Mouse (Mus musculus) embryonic fibroblast, embryonic 13.5 days (primary cell): ENCODE measurements around the gene Best2. TPM values are rescaled to one million over a fixed set of nuclear protein-coding genes. Genes with fewer than 3 reads are reported as not detected.

Source experiments
- H3K27ac ChIP-seq: 2 replicates; pipeline ENCODE4 v1.5.1; 2012; ENCODE audit warnings: low read length, control low read depth, inconsistent platforms; ENCODE audit not compliant: insufficient read depth
- H3K4me1 ChIP-seq: 2 replicates; pipeline ENCODE4 v1.6.1; 2011; ENCODE audit warnings: low read length; ENCODE audit not compliant: control insufficient read depth, insufficient read depth
- H3K4me3 ChIP-seq: 2 replicates; pipeline ENCODE4 v1.5.1; 2011; ENCODE audit warnings: mild to moderate bottlenecking, control low read depth, low read length; ENCODE audit not compliant: insufficient read depth
- CTCF ChIP-seq: IDR thresholded peaks from 2 replicates; pipeline ENCODE4 v1.5.1; 2011; ENCODE audit warnings: mild to moderate bottlenecking, control low read depth, low read length, moderate library complexity, borderline replicate concordance; ENCODE audit not compliant: insufficient read depth
- POLR2A ChIP-seq: IDR thresholded peaks from 2 replicates; pipeline ENCODE4 v1.6.1; 2011; ENCODE audit warnings: low read depth, mild to moderate bottlenecking, control low read depth, low read length, moderate library complexity
- polyA plus RNA-seq: library from polyadenylated mRNA; stranded (reverse); fragments of >200 nt; gene quantifications from 2 replicates; pipeline ENCODE4 v1.2.4, GENCODE M21; 2011; ENCODE audit warnings: low read depth; ENCODE audit not compliant: missing spikeins, insufficient read length

The Best2 gene
- polyA plus RNA-seq, 1 experiment, result not detected

- no peak for TF ChIP-seq CTCF
- TF ChIP-seq POLR2A, result no peak
- H3K4me3 ChIP-seq, result 0 out of 2 replicates have a peak overlapping the region, but pooled peaks have one; percentile 11
- peak overlapping the region; percentile 94 for H3K27ac ChIP-seq
- peaks cover 30% of the 10 kb centered on the region for H3K4me1 ChIP-seq
Measured at GRCm38 (mm10) chr8:84984294-84985048, 29.9 kb downstream of the Best2 start.

DNA sequence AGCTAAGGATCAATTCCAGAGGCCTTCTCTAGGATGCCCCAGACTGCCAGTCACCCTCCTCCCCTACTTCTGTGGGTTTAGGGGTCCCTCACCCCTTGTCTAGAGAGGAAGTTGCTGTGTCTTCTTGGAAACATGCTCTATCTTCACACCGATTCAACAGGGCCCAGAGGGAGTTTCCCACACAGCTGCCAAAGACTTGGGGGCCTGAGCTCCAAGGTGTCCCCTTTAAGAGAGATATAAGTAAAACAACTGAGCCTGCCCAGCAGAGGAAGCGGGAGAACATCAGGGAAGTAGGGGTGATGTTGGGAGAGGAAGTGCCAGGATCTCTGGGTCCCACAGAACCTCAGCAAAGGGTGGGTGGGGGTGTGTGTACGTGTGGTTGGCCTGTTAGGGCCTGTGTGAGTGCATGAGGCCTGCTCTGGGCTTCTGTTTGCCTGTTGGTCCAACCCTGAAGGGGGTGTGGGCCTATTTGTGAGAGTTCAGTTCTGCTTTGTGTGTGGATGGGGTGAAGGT lies 31.8 kb downstream of the Best2 start:
- Histone ChIP-seq H3K4me3 (no peak overlapping the region), H3K27ac (no peak overlapping the region), H3K4me1 (peaks cover 20% of the 10 kb centered on the region)
- no peak for TF ChIP-seq POLR2A
- TF ChIP-seq CTCF, result no peak

DNA sequence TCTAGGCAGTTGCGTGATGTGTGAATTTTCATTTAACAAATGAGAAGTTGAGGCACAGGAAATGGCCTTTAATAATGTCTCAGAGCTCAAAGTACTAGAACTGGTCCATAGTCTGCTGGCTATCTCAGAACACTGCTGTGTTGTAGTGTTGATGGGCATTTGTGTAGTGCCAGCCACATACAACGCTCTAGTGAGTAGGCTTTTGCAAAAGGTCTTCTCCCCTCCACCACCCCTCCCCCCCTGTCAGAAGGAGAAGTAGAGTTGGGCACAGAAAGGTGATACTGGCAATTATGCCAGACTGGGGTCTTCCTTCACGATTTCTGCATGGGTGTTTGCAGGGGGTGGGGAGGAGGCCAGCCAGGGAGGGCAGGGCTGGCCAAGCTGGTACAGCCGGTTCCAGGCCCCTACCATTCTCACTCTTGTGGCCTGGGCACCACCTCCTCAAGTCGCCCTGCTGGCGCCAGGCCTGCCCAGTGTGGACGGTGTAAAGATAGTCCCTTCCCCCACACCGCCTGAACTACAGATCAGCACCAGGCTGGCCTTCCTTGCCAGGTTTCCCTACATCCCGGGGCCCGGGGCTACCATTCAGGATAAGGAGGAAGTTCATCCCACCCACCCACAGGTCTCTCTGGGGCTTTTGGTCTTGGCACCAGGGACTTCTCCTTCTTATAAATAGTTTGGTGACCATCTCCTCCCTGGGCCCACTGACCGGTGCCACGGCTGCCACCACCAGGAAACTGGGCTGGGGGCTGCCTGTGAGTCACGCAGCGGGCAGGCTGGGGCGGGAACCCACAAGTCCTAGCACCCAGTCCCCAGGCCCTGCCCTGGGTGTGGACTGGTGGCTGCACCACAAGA lies 32.5 kb downstream of the Best2 start:
- TF ChIP-seq CTCF (no peak), POLR2A (no peak)
- Histone ChIP-seq H3K27ac (peak overlapping the region; percentile 94), H3K4me3 (no peak overlapping the region), H3K4me1 (peaks cover 18% of the 10 kb centered on the region)

DNA sequence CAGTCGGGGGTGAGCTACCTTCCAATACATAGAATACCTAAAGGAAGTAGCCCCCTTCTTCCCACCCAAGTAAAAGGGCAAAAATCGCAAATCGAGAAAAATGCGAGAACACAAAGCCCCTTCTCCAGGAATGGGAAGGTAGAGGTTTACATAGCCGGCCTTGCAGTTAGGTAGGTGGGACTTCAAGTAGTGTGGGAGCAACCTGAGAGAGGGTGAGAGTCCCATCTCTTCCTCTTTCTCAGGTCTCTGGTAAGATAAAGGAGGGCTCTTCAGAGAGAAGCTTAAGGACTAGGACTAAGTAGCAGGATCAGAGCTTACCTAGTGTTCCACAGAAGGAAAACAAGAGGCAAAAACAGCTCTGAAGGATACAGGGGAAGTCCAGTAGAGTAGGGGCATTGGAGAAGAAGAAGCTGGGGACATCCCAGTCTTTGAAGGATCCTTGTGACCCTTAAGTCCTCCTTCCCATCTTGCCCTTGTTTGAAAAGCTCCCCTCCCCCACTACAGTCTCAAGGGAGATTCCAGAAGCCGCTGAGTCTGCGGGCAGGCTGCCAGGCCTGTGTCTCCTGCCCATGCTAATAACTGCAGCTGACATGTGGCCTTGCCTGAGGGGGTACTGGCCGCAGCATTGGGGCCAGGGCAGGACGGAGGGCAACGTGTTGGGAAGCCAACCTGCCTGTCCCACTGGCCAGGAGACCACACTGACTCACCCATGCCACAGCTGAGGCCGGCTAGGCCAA lies 33.5 kb downstream of the Best2 start:
- Histone ChIP-seq H3K4me3 (no peak overlapping the region), H3K27ac (peak overlapping the region; percentile 94), H3K4me1 (peaks cover 13% of the 10 kb centered on the region)
- TF ChIP-seq POLR2A (peak; percentile 41; the same call in 1 of the 2 replicates), CTCF (no peak)

DNA sequence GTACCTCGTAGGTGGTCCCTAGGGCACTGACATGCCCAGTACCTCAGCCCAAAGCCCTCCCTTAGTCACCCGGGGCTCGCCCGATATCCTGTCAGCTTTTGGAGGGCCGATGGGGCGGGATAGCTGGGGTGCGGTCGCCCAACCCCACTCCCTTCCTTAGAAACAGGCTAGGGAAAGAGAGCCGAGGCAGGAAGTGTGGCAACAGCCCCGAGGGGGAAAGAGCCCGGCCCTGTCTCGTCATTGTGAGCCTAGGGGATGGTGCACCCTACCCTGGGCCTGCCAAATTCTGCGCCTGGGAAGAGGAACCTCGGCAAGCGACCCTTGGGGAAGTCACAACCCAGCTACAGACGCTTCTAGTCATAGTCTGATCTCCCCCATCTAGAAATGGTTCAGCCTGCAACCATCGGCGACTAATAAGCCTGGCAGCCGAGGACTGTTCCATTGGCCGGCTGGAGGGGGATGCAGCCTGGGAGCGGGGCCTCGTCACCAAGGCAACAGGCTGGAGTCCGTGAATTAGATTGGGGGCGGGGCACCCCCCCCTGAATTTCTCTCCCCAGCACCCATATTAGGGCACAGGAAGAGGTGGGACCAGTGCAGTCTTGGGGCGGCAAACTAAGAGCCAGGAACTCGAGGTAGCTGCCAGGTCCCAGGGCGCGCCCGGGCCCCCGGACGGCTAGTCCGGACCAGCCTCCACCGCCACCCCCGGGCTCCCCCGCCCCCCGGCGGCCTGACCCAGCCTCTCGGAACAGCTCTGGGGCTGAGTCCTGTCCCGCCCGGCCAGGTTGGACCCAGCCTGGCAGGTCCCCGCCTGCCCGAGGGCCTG lies 34.5 kb downstream of the Best2 start:
- TF ChIP-seq POLR2A (no peak), CTCF (no peak)
- Histone ChIP-seq H3K4me3 (peak overlapping the region; percentile 1), H3K4me1 (peaks cover 13% of the 10 kb centered on the region), H3K27ac (peak overlapping the region; percentile 94)

GRCm38 (mm10) chr8:84978248-84978940 lies 35.9 kb downstream of the Best2 start, which contains the start of gene Junb:
TSS of gene Junb (minus strand) at chr8:84978718.
- peak; percentile 100 for TF ChIP-seq POLR2A
- TF ChIP-seq CTCF, result no peak
- Histone ChIP-seq H3K4me3 (peak within 1 kb of the TSS; percentile 88), H3K27ac (peak within 1 kb of the TSS; percentile 90), H3K4me1 (peaks cover 8% of the 10 kb centered on the region)

- Histone ChIP-seq H3K4me1 (peaks cover 8% of the 10 kb centered on the region), H3K4me3 (peak overlapping the region; percentile 88), H3K27ac (peak overlapping the region; percentile 90)
- TF ChIP-seq POLR2A, result peak; percentile 48
- TF ChIP-seq CTCF, result no peak
Measured at GRCm38 (mm10) chr8:84977435-84978247, 36.7 kb downstream of the Best2 start.
